Mouse (Mus musculus) hindbrain, embryonic 12.5 days (tissue): ENCODE results near the gene Stambpl1. TPM values are rescaled to one million over a fixed set of nuclear protein-coding genes. Genes with fewer than 3 reads are reported as not detected.

Experiments used
- ATAC-seq: fragments of 200-750 bp; cut with Nextera tagmentation; 2 replicates; pipeline ENCODE4 v1.8.0; 2017; ENCODE audit warnings: moderate TSS enrichment; ENCODE audit not compliant: low FRiP score
- H3K27ac ChIP-seq: fragments of 300-500 bp; sonication (generic); 2 replicates; pipeline ENCODE4 v1.5.1; 2016; ENCODE audit warnings: mild to moderate bottlenecking
- H3K27me3 ChIP-seq: fragments of 300-500 bp; sonication (generic); 2 replicates; pipeline ENCODE4 v1.6.1; 2016; ENCODE audit warnings: mild to moderate bottlenecking
- H3K36me3 ChIP-seq: fragments of 300-500 bp; sonication (generic); 2 replicates; pipeline ENCODE4 v1.6.1; 2016; ENCODE audit warnings: mild to moderate bottlenecking
- H3K4me1 ChIP-seq: fragments of 300-500 bp; sonication (generic); 2 replicates; pipeline ENCODE4 v1.6.1; 2016
- H3K4me2 ChIP-seq: fragments of 300-500 bp; sonication (generic); replicated peaks from 2 replicates; pipeline ENCODE4 v1.6.1; 2016; ENCODE audit warnings: mild to moderate bottlenecking
- H3K4me3 ChIP-seq: fragments of 300-500 bp; sonication (generic); 2 replicates; pipeline ENCODE4 v1.5.1; 2016; ENCODE audit warnings: mild to moderate bottlenecking
- H3K9ac ChIP-seq: fragments of 300-500 bp; sonication (generic); 2 replicates; pipeline ENCODE4 v1.6.1; 2016; ENCODE audit warnings: mild to moderate bottlenecking, moderate library complexity
- H3K9me3 ChIP-seq: fragments of 300-500 bp; sonication (generic); replicated peaks from 2 replicates; pipeline ENCODE4 v1.6.1; 2016; ENCODE audit warnings: mild to moderate bottlenecking
- WGBS: fragments of 180-500 bp; shearing (Covaris S2); methylation state at CpG from one replicate; pipeline ENCODE4 v1.1.7; 2016; 5-methylcytosine and 5-hydroxymethylcytosine counted together
- polyA plus RNA-seq: library from polyadenylated mRNA; unstranded; fragments of >200 nt; fragmentation: Nextera tagmentation; extraction: Ambion mirVana; gene quantifications from 2 replicates; pipeline ENCODE4 v1.2.1, GENCODE M21; 2016

The Stambpl1 gene
- polyA plus RNA-seq, 1 experiment from 2014 or later = 4.0 TPM

DNA sequence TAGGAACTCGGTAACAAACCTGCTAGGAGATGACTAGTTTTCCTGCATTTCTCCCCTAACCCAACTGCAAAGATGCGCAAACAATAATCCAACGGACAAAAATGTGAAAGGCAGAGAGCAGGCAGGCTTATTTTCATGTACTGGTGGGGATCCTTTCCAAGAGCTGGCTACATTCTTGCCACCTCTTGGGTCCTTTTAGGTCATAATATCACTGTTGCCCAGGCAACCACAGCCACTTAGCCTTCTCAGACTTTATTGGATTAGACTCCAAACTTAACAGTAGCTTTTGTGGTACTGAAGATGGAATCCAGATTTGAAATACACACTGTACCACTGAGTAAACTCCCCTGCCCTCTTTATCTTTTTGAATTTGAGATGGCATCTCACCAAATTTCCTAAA, 86.0 kb downstream of the Stambpl1 start:
- no peak for ATAC-seq
- Histone ChIP-seq H3K27ac (no peak overlapping the region), H3K9me3 (no peaks in the 10 kb centered on the region), H3K4me2 (no peak overlapping the region), H3K9ac (no peak overlapping the region), H3K27me3 (no peaks in the 10 kb centered on the region), H3K4me1 (no peaks in the 10 kb centered on the region), H3K4me3 (no peak overlapping the region), H3K36me3 (no peaks in the 10 kb centered on the region)
- WGBS = 83% methylated on average over 3 of the region's 3 CpGs

DNA sequence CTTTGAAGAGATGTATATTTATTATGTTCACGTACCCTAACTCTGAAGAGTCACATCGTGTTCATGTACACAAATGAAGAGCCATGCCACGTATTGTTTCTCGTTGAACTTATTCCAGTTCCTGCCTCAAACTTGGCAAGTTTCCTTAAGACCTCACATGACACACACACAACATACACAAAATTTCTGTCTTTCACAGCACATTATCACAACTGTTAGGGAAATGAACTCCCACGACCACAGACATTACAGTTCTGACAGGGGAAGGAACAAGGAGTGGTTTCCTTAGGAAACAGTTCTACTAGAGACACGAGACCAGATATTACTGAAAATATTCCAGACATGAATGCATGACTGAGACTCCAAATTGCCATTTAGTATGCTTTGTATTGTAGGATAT, 91.6 kb downstream of the Stambpl1 start:
- 90% methylated on average over 6 of the region's 6 CpGs for WGBS
- H3K9me3 ChIP-seq = no peaks in the 10 kb centered on the region

DNA sequence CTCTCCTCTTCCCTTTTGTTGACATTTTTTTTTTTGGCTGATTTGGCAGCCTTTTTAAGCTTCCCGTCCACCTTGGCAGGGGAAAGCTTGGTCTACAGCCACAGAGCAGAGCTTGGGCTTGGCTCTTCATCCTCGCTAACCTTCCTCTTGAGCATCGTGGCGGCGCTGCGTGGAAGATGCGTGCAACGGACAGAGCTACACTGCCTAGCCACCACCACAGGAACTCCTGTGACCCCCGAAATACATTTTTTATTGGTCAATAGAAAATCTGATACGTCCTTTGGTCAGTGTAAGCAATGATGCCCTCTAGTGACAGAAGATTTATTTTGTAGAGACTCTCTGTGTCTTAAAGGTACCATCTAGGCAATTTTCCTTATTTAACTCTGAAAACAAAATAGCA, 92.4 kb downstream of the Stambpl1 start:
- Histone ChIP-seq H3K9ac (no peak overlapping the region), H3K27me3 (no peaks in the 10 kb centered on the region), H3K4me3 (no peak overlapping the region), H3K36me3 (no peaks in the 10 kb centered on the region), H3K27ac (no peak overlapping the region), H3K9me3 (no peaks in the 10 kb centered on the region), H3K4me1 (no peaks in the 10 kb centered on the region), H3K4me2 (no peak overlapping the region)
- ATAC-seq = no peak
- WGBS = 69% methylated on average over 10 of the region's 10 CpGs

More for the DNA sequence above, 91.6 kb downstream of the Stambpl1 start:
- Histone ChIP-seq H3K4me3 (no peak overlapping the region), H3K36me3 (no peaks in the 10 kb centered on the region), H3K4me1 (no peaks in the 10 kb centered on the region), H3K27me3 (no peaks in the 10 kb centered on the region), H3K4me2 (no peak overlapping the region), H3K27ac (no peak overlapping the region), H3K9ac (no peak overlapping the region)
- no peak for ATAC-seq

DNA sequence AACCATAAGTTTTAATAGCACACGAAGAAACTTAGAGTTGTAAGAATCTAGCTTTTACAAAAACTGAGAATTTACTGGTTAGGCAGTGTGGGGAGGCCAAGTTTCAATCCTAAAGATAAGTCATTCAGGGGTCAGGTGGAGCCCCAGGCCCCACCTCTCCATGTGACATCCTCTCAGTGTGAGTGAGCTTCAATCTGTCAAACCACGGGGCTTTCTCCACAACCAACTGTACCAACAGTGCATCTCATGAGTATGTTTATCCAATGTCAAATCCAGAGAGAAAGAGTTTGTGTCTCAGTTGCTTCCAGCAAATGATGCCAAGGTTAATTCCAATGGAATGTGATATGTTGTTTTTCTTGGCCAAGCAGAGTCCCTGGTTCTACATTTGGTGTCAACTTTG, 92.8 kb downstream of the Stambpl1 start:
- no peaks in the 10 kb centered on the region for H3K36me3 ChIP-seq
- no peaks in the 10 kb centered on the region for H3K27me3 ChIP-seq
- H3K4me1 ChIP-seq = peaks cover under 1% of the 10 kb centered on the region; the same call in 1 of the 2 replicates
- no peak overlapping the region for H3K4me2 ChIP-seq
- ATAC-seq = no peak
- H3K27ac ChIP-seq = no peak overlapping the region
- H3K9ac ChIP-seq = no peak overlapping the region
- no peak overlapping the region for H3K4me3 ChIP-seq
- WGBS = 61% methylated on average over 2 of the region's 2 CpGs
- no peaks in the 10 kb centered on the region for H3K9me3 ChIP-seq

DNA sequence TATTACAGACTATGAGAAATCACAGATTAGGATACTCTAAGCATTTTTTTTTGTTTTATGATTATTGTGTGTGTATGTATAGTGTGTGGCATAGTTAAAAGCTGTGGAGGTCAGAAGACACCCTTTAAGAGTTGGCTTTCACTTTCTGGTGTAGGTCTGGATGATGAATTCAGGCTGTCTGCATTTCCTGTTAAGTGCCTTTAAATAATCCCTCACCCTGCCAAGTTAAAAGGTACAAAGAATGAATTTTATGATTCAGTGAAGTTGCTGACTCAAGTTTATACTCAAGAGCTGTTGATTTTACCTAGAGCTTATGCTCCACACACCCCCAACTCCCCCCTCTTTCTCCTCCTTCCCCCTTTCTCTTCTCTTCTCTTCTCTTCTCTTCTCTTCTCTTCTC, 95.2 kb downstream of the Stambpl1 start:
- peaks cover 5% of the 10 kb centered on the region; the same call in 1 of the 2 replicates for H3K27me3 ChIP-seq
- H3K27ac ChIP-seq = no peak overlapping the region
- H3K36me3 ChIP-seq = no peaks in the 10 kb centered on the region
- H3K4me1 ChIP-seq = peaks cover 13% of the 10 kb centered on the region
- H3K9ac ChIP-seq = no peak overlapping the region
- ATAC-seq = no peak
- no peak overlapping the region for H3K4me2 ChIP-seq
- H3K9me3 ChIP-seq = no peaks in the 10 kb centered on the region
- H3K4me3 ChIP-seq = no peak overlapping the region

DNA sequence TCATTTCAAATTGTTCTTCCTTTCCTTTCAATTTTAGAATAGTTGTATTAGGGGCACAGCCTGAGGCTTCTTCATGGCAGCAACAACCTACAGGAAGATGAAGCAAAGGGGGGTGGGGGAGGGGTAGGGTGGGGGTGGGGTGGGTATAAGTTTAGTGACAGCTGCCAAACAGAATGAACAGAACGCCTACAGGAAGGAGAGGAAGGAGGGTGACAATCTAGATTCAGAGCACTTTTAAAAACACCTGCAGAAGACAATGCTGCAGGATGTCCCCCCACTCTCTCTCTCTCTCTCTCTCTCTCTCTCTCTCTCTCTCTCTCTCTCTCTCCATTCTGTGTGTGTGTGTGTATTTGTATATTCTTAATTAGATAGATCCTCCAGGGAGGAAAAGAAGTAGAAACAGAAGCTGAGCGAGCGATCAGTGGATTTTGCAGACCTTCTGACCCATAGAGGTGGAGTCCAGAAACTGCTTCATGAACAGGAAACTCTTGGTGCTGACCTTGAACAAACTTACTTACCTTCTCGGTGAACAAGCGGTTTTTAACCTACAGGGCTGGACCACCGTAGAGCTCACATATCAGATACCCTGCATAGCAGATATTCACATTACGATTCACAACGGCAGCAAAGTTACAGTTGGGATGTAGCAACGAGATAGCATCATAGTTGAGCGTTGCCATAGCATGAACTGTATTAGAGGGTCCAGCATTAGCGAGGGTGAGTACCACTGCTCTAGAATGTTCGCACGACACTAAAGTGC, 95.8 kb downstream of the Stambpl1 start:
- Histone ChIP-seq H3K27ac (no peak overlapping the region), H3K4me3 (no peak overlapping the region), H3K4me2 (no peak overlapping the region), H3K9me3 (no peaks in the 10 kb centered on the region), H3K27me3 (peaks cover 5% of the 10 kb centered on the region; the same call in 1 of the 2 replicates), H3K9ac (no peak overlapping the region), H3K4me1 (peaks cover 13% of the 10 kb centered on the region), H3K36me3 (no peaks in the 10 kb centered on the region)
- ATAC-seq = no peak
- WGBS = 83% methylated on average over 13 of the region's 13 CpGs

DNA sequence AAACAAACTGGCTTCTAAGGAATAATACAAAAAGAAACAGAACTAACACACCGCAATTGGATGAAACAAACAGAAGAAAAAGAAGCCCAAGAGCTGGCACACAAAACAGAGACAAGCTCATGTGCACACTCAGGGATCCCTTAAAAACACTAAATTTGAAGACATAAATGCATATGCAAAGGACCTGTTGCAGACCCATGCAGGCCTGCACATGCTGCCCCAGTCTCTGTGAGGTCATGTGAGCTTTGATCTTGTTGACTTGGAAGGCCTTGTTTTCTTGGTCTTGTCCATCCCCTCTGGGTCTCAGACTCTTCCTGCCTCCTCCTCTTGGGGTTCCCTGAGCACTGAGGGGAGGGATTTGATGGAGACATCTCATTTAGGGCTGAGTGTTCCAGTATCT, 96.7 kb downstream of the Stambpl1 start:
- no peak for ATAC-seq
- H3K4me1 ChIP-seq = peaks cover 13% of the 10 kb centered on the region
- H3K9ac ChIP-seq = no peak overlapping the region
- H3K36me3 ChIP-seq = no peaks in the 10 kb centered on the region
- H3K9me3 ChIP-seq = no peaks in the 10 kb centered on the region
- peaks cover 5% of the 10 kb centered on the region; the same call in 1 of the 2 replicates for H3K27me3 ChIP-seq
- no peak overlapping the region for H3K27ac ChIP-seq
- H3K4me2 ChIP-seq = no peak overlapping the region
- no peak overlapping the region for H3K4me3 ChIP-seq
- WGBS = 93% methylated on average over 1 of the region's 1 CpGs

Other genes with a start within 250 kb of the Stambpl1 start
- not detected in 2 replicates for gene Lipf, start 231.0 kb upstream of the Stambpl1 start, polyA plus RNA-seq
- not detected in 2 replicates for gene Lipk, start 183.9 kb upstream of the Stambpl1 start, polyA plus RNA-seq
- gene Lipn, start 124.9 kb upstream of the Stambpl1 start, polyA plus RNA-seq = not detected in 2 replicates
- gene Lipm, start 91.3 kb upstream of the Stambpl1 start, polyA plus RNA-seq = not detected in 2 replicates
- not detected in 2 replicates for gene Ankrd22, start 26.2 kb upstream of the Stambpl1 start, polyA plus RNA-seq
- 45.1 and 90.0 TPM in 2 replicates for gene Acta2, start 63.4 kb downstream of the Stambpl1 start, polyA plus RNA-seq
- gene Fas, start 98.4 kb downstream of the Stambpl1 start, polyA plus RNA-seq = 1.4 and 1.6 TPM in 2 replicates